Mouse (Mus musculus) liver, embryonic 11.5 days (tissue): ENCODE data around the gene Hps3. TPM values are rescaled to one million over a fixed set of nuclear protein-coding genes. Genes with fewer than 3 reads are reported as not detected.

Source experiments
- ATAC-seq: fragments of 200-750 bp; cut with Nextera tagmentation; replicated peaks from 2 replicates; pipeline ENCODE4 v1.8.0; 2017; ENCODE audit warnings: moderate number of reproducible peaks, mild to moderate bottlenecking, moderate TSS enrichment, moderate library complexity; ENCODE audit not compliant: low FRiP score
- DNase-seq: peaks from one replicate; pipeline ENCODE4 v3.0.0-alpha.2; 2017; ENCODE audit warnings: low spot score
- H3K27ac ChIP-seq: fragments of 300-500 bp; sonication (generic); 2 replicates; pipeline ENCODE4 v1.5.1; 2014; ENCODE audit warnings: mild to moderate bottlenecking, low read depth, low read length, control low read depth
- H3K27me3 ChIP-seq: fragments of 300-500 bp; sonication (generic); replicated peaks from 2 replicates; pipeline ENCODE4 v1.6.1; 2014; ENCODE audit warnings: low read length, mixed read lengths; ENCODE audit not compliant: control insufficient read depth, insufficient read depth
- H3K36me3 ChIP-seq: fragments of 300-500 bp; sonication (generic); 2 replicates; pipeline ENCODE4 v1.6.1; 2014; ENCODE audit warnings: mild to moderate bottlenecking, low read length, moderate library complexity, mixed read lengths; ENCODE audit not compliant: control insufficient read depth, insufficient read depth
- H3K4me1 ChIP-seq: fragments of 300-500 bp; sonication (generic); replicated peaks from 2 replicates; pipeline ENCODE4 v1.6.1; 2014; ENCODE audit warnings: low read length, mixed read lengths; ENCODE audit not compliant: control insufficient read depth, insufficient read depth
- H3K4me2 ChIP-seq: fragments of 300-500 bp; sonication (generic); 2 replicates; pipeline ENCODE4 v1.6.1; 2014; ENCODE audit warnings: mild to moderate bottlenecking, control low read depth, moderate library complexity
- H3K4me3 ChIP-seq: fragments of 300-500 bp; sonication (generic); 2 replicates; pipeline ENCODE4 v1.5.1; 2014; ENCODE audit warnings: low read depth, low read length, control low read depth
- H3K9ac ChIP-seq: fragments of 300-500 bp; sonication (generic); 2 replicates; pipeline ENCODE4 v1.6.1; 2014; ENCODE audit warnings: low read depth, low read length, control low read depth
- H3K9me3 ChIP-seq: fragments of 300-500 bp; sonication (generic); 2 replicates; pipeline ENCODE4 v1.6.1; 2016; ENCODE audit warnings: low read length, inconsistent platforms, mixed read lengths; ENCODE audit not compliant: control insufficient read depth
- WGBS: fragments of 180-500 bp; shearing (Covaris S2); extraction: QIAGEN DNeasy Blood & Tissue Kit; methylation state at CpG from one replicate; pipeline ENCODE4 v1.1.7; 2014; 5-methylcytosine and 5-hydroxymethylcytosine counted together
- polyA plus RNA-seq: library from polyadenylated mRNA; unstranded; fragments of >200 nt; fragmentation: Nextera tagmentation; extraction: Ambion mirVana; gene quantifications from 2 replicates; pipeline ENCODE4 v1.2.1, GENCODE M21; 2014

Gene Hps3
- polyA plus RNA-seq, 1 experiment from 2014 or later, result 10.4 TPM

- no peak for ATAC-seq
- Histone ChIP-seq H3K36me3 (no peaks in the 10 kb centered on the region), H3K9me3 (no peaks in the 10 kb centered on the region), H3K27me3 (no peaks in the 10 kb centered on the region), H3K4me1 (no peaks in the 10 kb centered on the region), H3K27ac (no peak overlapping the region), H3K4me2 (no peak overlapping the region), H3K9ac (no peak overlapping the region), H3K4me3 (no peak overlapping the region)
- WGBS, result 58% methylated on average over 2 of the region's 2 CpGs
- DNase-seq, result no peak
These were observed 70.4 kb downstream of the Hps3 start for GRCm38 (mm10) chr3:19964625-19965188.

- DNase-seq, result no peak
- ATAC-seq, result no peak
These were observed 72.2 kb downstream of the Hps3 start for GRCm38 (mm10) chr3:19962769-19963513.

GRCm38 (mm10) chr3:19961341-19961740 is 73.8 kb downstream of the Hps3 start:
- no peak overlapping the region for H3K9ac ChIP-seq
- no peaks in the 10 kb centered on the region for H3K27me3 ChIP-seq
- H3K27ac ChIP-seq, result no peak overlapping the region
- H3K4me3 ChIP-seq, result no peak overlapping the region
- H3K9me3 ChIP-seq, result no peaks in the 10 kb centered on the region
- no peak overlapping the region for H3K4me2 ChIP-seq
- ATAC-seq (no peak), DNase-seq (no peak)
- 77% methylated on average over 2 of the region's 2 CpGs for WGBS
- no peaks in the 10 kb centered on the region for H3K36me3 ChIP-seq
- no peaks in the 10 kb centered on the region for H3K4me1 ChIP-seq

More at GRCm38 (mm10) chr3:19962769-19963513, 72.2 kb downstream of the Hps3 start:
- Histone ChIP-seq H3K4me2 (no peak overlapping the region), H3K27me3 (no peaks in the 10 kb centered on the region), H3K9ac (no peak overlapping the region), H3K4me1 (no peaks in the 10 kb centered on the region), H3K36me3 (no peaks in the 10 kb centered on the region), H3K4me3 (no peak overlapping the region), H3K9me3 (no peaks in the 10 kb centered on the region), H3K27ac (no peak overlapping the region)
- 70% methylated on average over 3 of the region's 3 CpGs for WGBS

GRCm38 (mm10) chr3:19960570-19961114 is 74.5 kb downstream of the Hps3 start:
- 74% methylated on average over 3 of the region's 3 CpGs for WGBS
- Histone ChIP-seq H3K36me3 (no peaks in the 10 kb centered on the region), H3K4me3 (no peak overlapping the region), H3K4me2 (no peak overlapping the region), H3K9ac (no peak overlapping the region), H3K27ac (no peak overlapping the region), H3K27me3 (no peaks in the 10 kb centered on the region), H3K4me1 (no peaks in the 10 kb centered on the region), H3K9me3 (no peaks in the 10 kb centered on the region)
- ATAC-seq, result no peak
- no peak for DNase-seq

GRCm38 (mm10) chr3:19958983-19959382 is 76.1 kb downstream of the Hps3 start:
- Histone ChIP-seq H3K27ac (no peak overlapping the region), H3K9ac (no peak overlapping the region), H3K36me3 (no peaks in the 10 kb centered on the region), H3K4me2 (no peak overlapping the region), H3K9me3 (no peaks in the 10 kb centered on the region), H3K27me3 (no peaks in the 10 kb centered on the region), H3K4me3 (no peak overlapping the region), H3K4me1 (no peaks in the 10 kb centered on the region)
- no peak for DNase-seq
- ATAC-seq, result no peak
- WGBS, result 78% methylated on average over 1 of the region's 1 CpGs

- Histone ChIP-seq H3K9ac (no peak overlapping the region), H3K4me1 (no peaks in the 10 kb centered on the region), H3K27ac (no peak overlapping the region), H3K4me3 (no peak overlapping the region), H3K27me3 (no peaks in the 10 kb centered on the region), H3K9me3 (no peaks in the 10 kb centered on the region), H3K36me3 (no peaks in the 10 kb centered on the region), H3K4me2 (no peak overlapping the region)
- no peak for ATAC-seq
- no peak for DNase-seq
These were observed 77.1 kb downstream of the Hps3 start for GRCm38 (mm10) chr3:19958031-19958430.

GRCm38 (mm10) chr3:19956885-19957284 is 78.2 kb downstream of the Hps3 start, which contains the start of gene Cp:
Cp (plus strand) TSS chr3:19957054.
- H3K9me3 ChIP-seq, result no peaks in the 10 kb centered on the region
- no peaks in the 10 kb centered on the region for H3K27me3 ChIP-seq
- H3K4me3 ChIP-seq, result no peak within 1 kb of the TSS
- no peak within 1 kb of the TSS for H3K27ac ChIP-seq
- H3K4me2 ChIP-seq, result no peak within 1 kb of the TSS
- no peaks in the 10 kb centered on the region for H3K36me3 ChIP-seq
- ATAC-seq, result no peak
- no peak within 1 kb of the TSS for H3K9ac ChIP-seq
- H3K4me1 ChIP-seq, result no peaks in the 10 kb centered on the region
- no peak for DNase-seq
- whole genome bisulfite sequencing, result 56% methylated on average over 5 of the region's 5 CpGs

- H3K4me2 ChIP-seq, result no peak overlapping the region
- no peak overlapping the region for H3K27ac ChIP-seq
- 39% methylated on average over 3 of the region's 3 CpGs for WGBS
- DNase-seq, result no peak
- peak; percentile 76 for ATAC-seq
- H3K4me3 ChIP-seq, result no peak overlapping the region
- H3K9ac ChIP-seq, result no peak overlapping the region
- no peaks in the 10 kb centered on the region for H3K36me3 ChIP-seq
- no peaks in the 10 kb centered on the region for H3K4me1 ChIP-seq
- no peaks in the 10 kb centered on the region for H3K27me3 ChIP-seq
- H3K9me3 ChIP-seq, result no peaks in the 10 kb centered on the region
These were observed 81.2 kb downstream of the Hps3 start for GRCm38 (mm10) chr3:19953865-19954264.

GRCm38 (mm10) chr3:19953425-19953824 is 81.7 kb downstream of the Hps3 start:
- DNase-seq (no peak), ATAC-seq (no peak)
- no peak overlapping the region for H3K4me2 ChIP-seq
- no peak overlapping the region for H3K9ac ChIP-seq
- H3K4me3 ChIP-seq, result no peak overlapping the region
- H3K27me3 ChIP-seq, result no peaks in the 10 kb centered on the region
- H3K4me1 ChIP-seq, result no peaks in the 10 kb centered on the region
- WGBS, result 66% methylated on average over 1 of the region's 1 CpGs
- no peak overlapping the region for H3K27ac ChIP-seq
- no peaks in the 10 kb centered on the region for H3K36me3 ChIP-seq
- no peaks in the 10 kb centered on the region for H3K9me3 ChIP-seq
